Mouse (Mus musculus) yolk sac, embryonic 10.5 days (tissue): ENCODE data around the gene Dohh.

Experiments used
- DNase-seq: peaks from one replicate; pipeline ENCODE4 v3.0.0-alpha.2; 2017; ENCODE audit warnings: low spot score

Dohh gene

DNA sequence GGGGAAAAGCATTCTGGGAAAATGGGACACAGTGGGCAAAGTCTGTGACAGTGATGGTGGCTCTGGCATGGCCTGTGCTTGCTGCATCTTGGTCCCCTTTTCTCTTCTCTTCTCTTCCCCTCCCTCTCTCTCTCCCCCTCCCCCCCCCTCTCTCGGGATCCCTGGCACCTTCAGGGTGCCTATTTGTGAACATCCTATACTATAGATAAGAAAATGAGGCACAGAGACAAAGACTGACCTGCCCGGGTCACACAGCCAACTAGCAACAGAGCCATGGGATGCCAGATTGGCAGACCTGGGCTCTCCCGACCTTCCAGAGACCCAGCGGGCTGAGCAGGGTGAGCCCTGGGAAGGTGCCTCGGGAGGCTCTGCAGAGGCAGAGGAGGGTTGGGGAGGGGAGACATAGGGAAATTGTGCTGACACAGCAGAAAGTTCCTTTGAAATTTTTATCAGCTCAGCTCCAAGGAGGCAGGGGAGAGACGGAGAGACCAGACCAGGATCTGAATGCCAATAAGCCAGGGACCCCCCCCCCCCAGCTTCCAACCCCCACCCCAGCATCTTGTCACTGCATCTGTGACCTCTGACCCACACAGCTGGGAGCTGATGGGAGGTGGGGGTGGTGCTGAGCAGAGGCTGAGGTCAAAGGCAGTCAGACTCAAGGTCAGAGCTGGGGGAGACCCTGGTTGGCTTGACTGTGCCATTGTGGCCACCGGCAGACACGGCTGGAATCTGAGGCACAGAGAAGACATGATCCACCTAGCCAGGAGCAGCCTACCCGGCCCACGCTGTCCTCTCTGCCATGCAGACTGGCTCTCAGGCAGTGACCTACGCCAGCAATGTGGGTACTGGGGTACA is 34.2 kb downstream of the Dohh start:
- no peak for DNase-seq

- DNase-seq: no peak
These were observed 35.1 kb downstream of the Dohh start for GRCm38 (mm10) chr10:81419111-81419928.

GRCm38 (mm10) chr10:81420191-81420767 is 36.1 kb downstream of the Dohh start:
- DNase-seq: no peak

GRCm38 (mm10) chr10:81421041-81421796 is 37.0 kb downstream of the Dohh start:
- no peak for DNase-seq

DNA sequence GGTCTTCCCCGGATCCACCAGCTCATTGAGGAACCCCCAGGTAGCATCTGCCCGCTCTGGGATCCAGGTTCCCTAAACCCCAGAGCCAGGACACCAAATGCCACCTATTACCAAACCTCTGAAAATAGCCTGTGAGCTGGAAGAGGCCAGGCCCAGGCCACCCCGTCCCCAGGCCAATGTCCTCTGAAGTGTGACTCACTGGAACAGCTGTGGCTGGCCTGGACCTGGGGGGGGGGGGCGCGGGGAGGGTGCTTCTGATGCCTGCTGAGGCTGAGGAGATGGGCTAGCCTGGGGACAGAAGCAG is 37.5 kb downstream of the Dohh start:
- no peak for DNase-seq

DNA sequence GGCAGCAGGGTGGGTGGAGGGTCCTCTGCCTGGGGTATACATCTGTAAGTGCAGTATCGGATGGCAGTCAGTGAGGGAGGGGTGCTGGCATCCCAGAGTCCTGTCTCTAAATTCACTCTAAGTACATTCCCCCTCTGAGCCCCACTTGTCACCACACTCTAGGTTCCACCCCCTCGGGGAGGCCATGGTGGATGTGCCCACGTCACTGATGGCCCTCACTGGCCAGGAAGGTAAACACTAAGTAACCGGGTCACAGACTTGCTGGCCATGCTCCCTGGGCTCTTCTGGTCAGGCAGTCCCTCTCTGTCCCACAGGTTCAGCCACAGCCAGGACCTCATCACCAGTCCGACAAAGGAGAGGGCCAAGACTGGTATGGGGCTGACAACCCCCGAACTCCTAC is 38.0 kb downstream of the Dohh start:
- no peak for DNase-seq

- DNase-seq: no peak
These were observed 38.5 kb downstream of the Dohh start for GRCm38 (mm10) chr10:81422661-81423217.

- DNase-seq: no peak
These were observed 39.4 kb downstream of the Dohh start for GRCm38 (mm10) chr10:81423476-81424245.

DNA sequence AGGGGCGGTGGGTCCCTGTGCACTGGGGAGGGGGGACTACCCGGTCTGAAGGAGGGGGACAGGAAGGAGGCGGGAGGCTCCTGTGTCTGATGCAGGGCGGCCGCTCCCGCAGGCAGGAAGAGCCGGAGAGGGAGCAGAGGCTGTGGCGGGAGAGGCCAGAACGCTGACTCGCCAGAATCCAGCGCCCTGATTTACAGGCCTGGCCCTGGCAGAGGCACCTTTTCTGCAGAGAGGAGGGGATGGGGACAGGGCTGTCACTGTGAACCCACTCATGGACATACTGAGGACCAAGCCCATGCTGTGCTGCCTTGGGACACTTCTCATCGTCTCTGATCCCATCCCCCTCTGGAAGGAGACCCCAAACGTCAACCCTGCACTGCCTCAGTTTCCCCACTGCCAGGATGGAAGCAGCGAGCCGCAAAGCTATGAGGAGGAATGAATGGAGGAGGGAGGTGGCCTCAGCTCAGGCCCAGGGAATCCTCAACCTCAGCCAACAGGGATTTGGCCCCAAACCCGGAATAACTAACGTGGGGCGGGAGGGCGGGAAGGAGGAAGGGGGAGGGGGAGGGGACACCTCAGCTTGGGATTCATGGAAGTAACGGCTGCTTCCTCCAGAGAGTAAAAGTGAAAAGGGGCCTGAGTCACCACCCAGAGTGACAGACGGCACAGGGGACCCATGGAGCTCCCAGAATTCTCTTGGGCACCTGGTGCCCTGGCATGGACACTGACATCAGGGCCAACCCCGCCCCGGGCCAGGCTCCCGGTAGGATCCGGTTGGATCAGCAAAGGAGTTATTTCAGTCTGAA is 40.2 kb downstream of the Dohh start:
- DNase-seq: peak; percentile 3

DNA sequence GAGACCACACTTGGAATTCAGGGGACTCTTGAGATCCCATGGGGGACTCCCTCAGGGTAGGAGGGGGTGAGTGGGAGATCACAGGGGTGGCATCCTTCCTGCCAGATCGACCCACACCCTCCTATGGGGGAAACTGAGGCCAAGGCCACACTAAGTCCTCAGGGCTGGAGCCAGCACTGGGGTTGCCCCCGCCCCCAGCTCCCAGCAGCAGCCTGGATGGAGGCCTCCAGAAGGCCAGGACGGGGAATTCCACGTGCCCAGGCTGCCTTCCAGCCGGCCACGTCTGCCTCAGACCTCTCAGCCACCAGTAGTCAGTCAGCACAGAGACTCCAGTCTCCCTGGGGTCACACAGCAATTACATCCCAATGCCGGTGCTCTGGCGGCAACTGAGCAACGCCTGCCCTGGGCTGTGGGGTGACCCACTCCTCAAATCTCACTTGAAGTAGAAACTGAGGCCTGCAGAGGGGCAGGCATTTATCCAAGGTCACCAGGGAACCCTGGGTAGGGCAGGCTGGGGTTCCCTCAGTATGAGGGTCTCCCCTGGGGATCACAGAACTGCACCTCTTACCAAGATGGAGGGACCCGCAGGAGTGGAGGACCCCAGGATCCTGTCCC is 41.1 kb downstream of the Dohh start:
- peak; percentile 1 for DNase-seq

DNA sequence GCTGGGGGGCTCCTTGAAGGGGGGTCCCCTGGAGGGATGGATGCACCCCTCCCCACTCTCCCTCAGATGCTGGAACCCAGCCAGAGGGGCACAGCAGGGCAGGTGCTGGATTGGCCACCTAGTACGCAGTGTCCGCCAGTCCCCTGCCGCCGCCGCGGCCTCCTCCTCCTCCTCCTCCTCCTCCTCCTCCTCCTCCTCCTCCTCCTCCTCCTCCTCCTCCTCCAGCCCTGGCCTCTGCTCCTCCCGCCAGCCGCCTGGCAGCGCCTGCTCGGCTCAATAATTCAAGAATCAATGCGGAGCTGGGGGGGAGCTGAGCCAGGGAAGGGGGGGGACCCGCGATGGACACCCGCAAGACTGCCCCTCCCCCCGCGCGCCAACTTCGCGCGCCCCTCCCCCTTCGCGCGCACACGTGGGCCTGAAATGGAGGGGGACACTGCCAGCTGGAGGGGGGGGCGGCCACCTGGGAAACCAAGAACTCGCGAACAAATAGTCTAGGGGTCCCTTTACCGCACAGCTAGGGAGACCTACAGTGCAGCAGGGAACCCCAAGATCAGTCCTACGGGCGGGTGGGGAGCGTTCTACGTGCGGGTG is 41.9 kb downstream of the Dohh start:
- DNase-seq: peak; percentile 2

GRCm38 (mm10) chr10:81426897-81427296 is 42.7 kb downstream of the Dohh start:
- peak; percentile 5 for DNase-seq

GRCm38 (mm10) chr10:81427327-81427726 is 43.1 kb downstream of the Dohh start:
- no peak for DNase-seq

GRCm38 (mm10) chr10:81427804-81428506 is 43.7 kb downstream of the Dohh start:
- DNase-seq: no peak

- no peak for DNase-seq
These were observed 44.3 kb downstream of the Dohh start for GRCm38 (mm10) chr10:81428507-81428870.

DNA sequence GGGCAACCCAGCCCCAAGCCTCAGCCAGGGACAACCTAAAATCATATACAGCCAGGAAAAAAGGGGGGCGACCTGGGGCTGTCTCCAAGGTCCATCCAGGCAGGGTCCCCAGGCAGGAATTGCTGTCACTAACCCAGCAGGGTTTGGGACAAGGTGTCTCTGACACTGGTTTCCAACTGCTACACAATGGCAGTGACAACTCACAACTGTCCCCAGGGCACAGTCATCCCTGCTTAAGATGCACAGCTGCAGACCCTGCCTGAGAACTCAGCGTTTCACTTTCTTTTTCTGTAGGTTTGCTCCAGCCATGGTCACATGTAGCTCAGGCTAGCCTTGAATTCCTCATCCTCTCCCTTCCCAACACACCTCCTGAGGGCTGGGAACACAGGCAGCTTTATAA is 44.9 kb downstream of the Dohh start:
- DNase-seq: no peak

- peak; percentile 82 for DNase-seq
These were observed 45.4 kb downstream of the Dohh start for GRCm38 (mm10) chr10:81429605-81430061.

GRCm38 (mm10) chr10:81430141-81430830 is 46.1 kb downstream of the Dohh start:
- peak; percentile 77 for DNase-seq
